Mouse (Mus musculus): Measurements from ENCODE around the gene AY074887. TPM values are rescaled to one million over a fixed set of nuclear protein-coding genes. Genes with fewer than 3 reads are reported as not detected.
A peak's percentile ranks its signal among the peaks of the same experiment; 100 is the strongest.

Gene AY074887
- total RNA-seq, 2 experiments from 2014 or later, result not detected

- peak in 1 of 2 experiments; percentile 9 for DNase-seq
Measured at GRCm38 (mm10) chr9:54916401-54916800, 34.4 kb downstream of the AY074887 start.

- no peak for DNase-seq
Measured at GRCm38 (mm10) chr9:54915576-54915975, 35.2 kb downstream of the AY074887 start.

- DNase-seq, result no peak
Measured at GRCm38 (mm10) chr9:54909446-54909845, 41.4 kb downstream of the AY074887 start.

Other genes with a start within 250 kb of the AY074887 start
- 10 to 100 TPM; 28.9 to 37.4 TPM for gene Wdr61, start 216.5 kb downstream of the AY074887 start, total RNA-seq (2021)
- gene Crabp1, start 186.2 kb downstream of the AY074887 start, total RNA-seq (2021), result not detected
- 10 to 100 TPM; 22.0 to 22.6 TPM for gene Ireb2, start 87.2 kb downstream of the AY074887 start, total RNA-seq (2021)
- 1 to 10 TPM; 1.2 to 1.3 TPM for gene Hykk, start 33.7 kb downstream of the AY074887 start, total RNA-seq (2021)
- gene Psma4, start 208 bp downstream of the AY074887 start, total RNA-seq (2021), result 100 to 1,000 TPM; 123 to 128 TPM
- gene Chrna5, start 29.9 kb upstream of the AY074887 start, total RNA-seq (2021), result not detected
- not detected for gene Chrna3, start 75.6 kb upstream of the AY074887 start, total RNA-seq (2021)
- gene Chrnb4, start 97.8 kb upstream of the AY074887 start, total RNA-seq (2021), result under 1 TPM in 1 of 2 experiments, not detected in 1; 0.13 TPM
- 10 to 100 TPM; 28.4 to 30.5 TPM for gene Ube2q2, start 197.9 kb upstream of the AY074887 start, total RNA-seq (2021)

Measured in heart, adult 18-20 months (tissue).